Mouse (Mus musculus) MEL (cell line): ENCODE measurements around the gene Catsperg1.
"Not testable (repeated sequence)": the region's sequence is repeated elsewhere in the genome, so short reads cannot be mapped to it uniquely, and the experiment has no call there.

Experiments used
- CTCF ChIP-seq, 3 experiments: IDR thresholded peaks in 2 of 3; conservative IDR thresholded peaks in 1 of 3; 2 replicates each; pipeline ENCODE4 v1.5.1; 2011 to 2012; ENCODE audit warnings: low read length in 3 of 3, low read depth in 2 of 3, mild to moderate bottlenecking in 2 of 3, improper control_type of control experiment in 1 of 3, inconsistent platforms in 1 of 3, mixed read lengths in 1 of 3, moderate library complexity in 1 of 3; ENCODE audit not compliant: control insufficient read depth in 1 of 3, insufficient read depth in 1 of 3, poor library complexity in 1 of 3, severe bottlenecking in 1 of 3
- E2F4 ChIP-seq: IDR thresholded peaks from 2 replicates; pipeline ENCODE4 v1.6.1; 2011; ENCODE audit warnings: low read depth, low read length, improper control_type of control experiment, borderline replicate concordance
- MAX ChIP-seq: IDR thresholded peaks from 2 replicates; pipeline ENCODE4 v1.6.1; 2011; ENCODE audit warnings: low read length, improper control_type of control experiment
- MXI1 ChIP-seq: IDR thresholded peaks from 2 replicates; pipeline ENCODE4 v1.6.1; 2011; ENCODE audit warnings: mild to moderate bottlenecking, low read depth, low read length, improper control_type of control experiment
- RCOR1 ChIP-seq: IDR thresholded peaks from 2 replicates; pipeline ENCODE4 v1.6.1; 2012; ENCODE audit warnings: low read depth, mild to moderate bottlenecking, inconsistent platforms, low read length, improper control_type of control experiment
- UBTF ChIP-seq: IDR thresholded peaks from 2 replicates; pipeline ENCODE4 v1.6.1; 2012; ENCODE audit warnings: low read depth, mild to moderate bottlenecking, inconsistent platforms, low read length, improper control_type of control experiment, moderate library complexity, borderline replicate concordance; ENCODE audit not compliant: insufficient read depth
- USF1 ChIP-seq: IDR thresholded peaks from 2 replicates; pipeline ENCODE4 v1.6.1; 2014; ENCODE audit warnings: low read depth, mild to moderate bottlenecking, inconsistent platforms, low read length, improper control_type of control experiment, moderate library complexity

DNA sequence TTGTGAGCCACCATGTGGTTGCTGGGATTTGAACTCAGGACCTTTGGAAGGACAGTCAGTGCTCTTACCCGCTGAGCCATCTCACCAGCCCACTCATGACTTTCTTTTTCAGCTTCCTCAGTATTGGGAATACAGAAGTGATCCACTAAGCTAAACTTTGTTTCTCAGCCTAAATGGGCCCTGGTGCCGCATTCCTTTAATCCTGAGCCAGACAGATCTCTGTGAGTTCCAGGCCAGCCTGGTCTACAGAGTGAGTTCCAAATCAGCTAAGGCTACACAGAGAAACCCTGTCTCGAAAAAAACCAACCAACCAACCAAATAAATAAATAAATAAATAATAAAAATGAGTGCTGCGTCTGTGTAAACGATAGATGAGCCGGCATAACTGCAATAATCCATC is 23.8 kb upstream of the Catsperg1 start:
- TF ChIP-seq CTCF (IDR thresholded peaks at IDR 0.05 in 2 of 3, conservative IDR thresholded peaks at IDR 0.05 in 1 of 3; ENCODE audit: control insufficient read depth in 1 of 3, insufficient read depth in 1 of 3, low read depth in 2 of 3, low read length in 3 of 3, poor library complexity in 1 of 3, severe bottlenecking in 1 of 3); E2F4; MAX; USF1; UBTF; RCOR1; MXI1: not testable (repeated sequence)
